Mouse (Mus musculus): Measurements from ENCODE around the gene Fank1. TPM values are rescaled to one million over a fixed set of nuclear protein-coding genes. Genes with fewer than 3 reads are reported as not detected.

Fank1 gene
- polyA plus RNA-seq, 1 experiment from 2014 or later: 4.5 TPM

- no peaks in the 10 kb centered on the region for H3K4me1 ChIP-seq (ENCODE audit: control insufficient read depth, insufficient read depth, low read length)
- H3K36me3 ChIP-seq (ENCODE audit: control insufficient read depth, insufficient read depth, low read length): no peaks in the 10 kb centered on the region
- no peak overlapping the region for H3K27ac ChIP-seq (ENCODE audit: low read depth, low read length)
- no peak overlapping the region for H3K9ac ChIP-seq (ENCODE audit: low read length)
- H3K9me3 ChIP-seq (replicated peaks; ENCODE audit: control insufficient read depth, low read length): no peaks in the 10 kb centered on the region
- ATAC-seq: no peak
- no peak overlapping the region for H3K4me3 ChIP-seq (ENCODE audit: low read depth, low read length)
- WGBS: 76% methylated on average over 6 of the region's 6 CpGs
- H3K27me3 ChIP-seq (replicated peaks; ENCODE audit: control insufficient read depth, insufficient read depth, low read length): no peaks in the 10 kb centered on the region
- DNase-seq (ENCODE audit: low spot score): no peak
- no peak overlapping the region for H3K4me2 ChIP-seq (ENCODE audit: low read length)
Observed at GRCm38 (mm10) chr7:133781991-133782390, 5.3 kb downstream of the Fank1 start.

DNA sequence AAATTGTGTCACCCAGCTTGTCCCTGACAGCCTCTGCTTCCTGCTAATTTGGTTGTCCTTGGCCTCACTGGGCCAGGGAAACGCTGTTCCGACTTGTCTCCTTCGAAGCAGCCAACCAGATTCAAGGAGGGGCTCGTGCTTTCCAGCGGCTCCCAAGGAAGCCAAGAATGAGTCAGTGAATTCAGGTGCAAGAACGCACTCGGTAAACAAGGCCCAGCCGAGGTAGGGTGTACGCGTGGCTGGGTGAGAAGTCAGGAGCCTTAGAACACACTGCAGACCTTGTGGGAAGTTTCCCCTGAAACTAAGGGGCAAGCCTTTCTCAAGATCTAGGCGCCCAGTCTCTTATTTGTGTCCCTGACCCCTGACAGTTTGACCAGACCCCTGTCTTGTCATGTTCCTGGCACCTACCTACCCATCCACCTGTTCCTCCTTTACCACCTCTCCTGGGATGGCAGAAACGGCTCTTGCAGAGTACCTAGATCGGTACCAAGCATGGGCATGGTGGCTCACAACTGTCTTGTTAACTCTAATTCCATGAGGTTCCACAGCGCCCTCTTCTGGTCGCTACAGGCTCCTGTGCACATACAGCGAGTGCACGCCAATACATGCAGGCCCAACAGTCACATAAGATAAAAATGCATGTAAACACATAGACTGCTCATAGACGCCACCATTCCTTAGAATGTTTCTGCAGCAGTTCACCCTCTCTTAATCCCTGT lies 6.2 kb downstream of the Fank1 start, which contains the start of gene Dhx32:
Dhx32 (minus strand) TSS at position 10 of the 719 bp plus-strand sequence.
- Histone ChIP-seq H3K9me3 (replicated peaks; ENCODE audit: control insufficient read depth, low read length) (no peaks in the 10 kb centered on the region), H3K4me2 (ENCODE audit: low read length) (no peak within 1 kb of the TSS), H3K27ac (ENCODE audit: low read depth, low read length) (no peak within 1 kb of the TSS), H3K36me3 (ENCODE audit: control insufficient read depth, insufficient read depth, low read length) (no peaks in the 10 kb centered on the region), H3K27me3 (replicated peaks; ENCODE audit: control insufficient read depth, insufficient read depth, low read length) (no peaks in the 10 kb centered on the region), H3K9ac (ENCODE audit: low read length) (no peak within 1 kb of the TSS), H3K4me3 (ENCODE audit: low read depth, low read length) (no peak within 1 kb of the TSS), H3K4me1 (ENCODE audit: control insufficient read depth, insufficient read depth, low read length) (no peaks in the 10 kb centered on the region)
- ATAC-seq (0 out of 2 replicates have a peak, but pooled peaks have one; percentile 57), DNase-seq (ENCODE audit: low spot score) (peak; percentile 87)
- 23% methylated on average over 18 of the region's 18 CpGs for WGBS

DNA sequence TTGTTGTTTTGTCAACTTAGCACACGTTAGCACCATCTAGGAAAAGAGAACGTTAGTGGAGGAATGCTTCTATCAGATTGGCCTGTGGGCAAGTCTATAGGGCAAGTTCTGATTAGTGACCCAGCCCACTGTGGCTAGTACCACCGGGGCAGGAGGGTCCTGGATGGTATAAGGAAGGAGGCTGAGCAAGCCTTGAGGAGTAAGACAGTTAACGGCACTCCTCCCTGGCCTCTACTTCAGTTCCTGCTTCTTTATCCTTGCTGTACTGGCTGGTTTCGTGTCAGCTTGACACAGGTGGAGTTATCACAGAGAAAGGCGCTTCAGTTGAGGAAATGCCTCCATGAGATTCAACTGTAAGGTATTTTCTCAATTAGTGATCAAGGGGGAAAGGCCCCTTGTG lies 10.9 kb downstream of the Fank1 start:
- WGBS: 89% methylated on average over 6 of the region's 6 CpGs
- Histone ChIP-seq H3K4me2 (ENCODE audit: low read length) (no peak overlapping the region), H3K9ac (ENCODE audit: low read length) (no peak overlapping the region), H3K27me3 (replicated peaks; ENCODE audit: control insufficient read depth, insufficient read depth, low read length) (no peaks in the 10 kb centered on the region), H3K36me3 (ENCODE audit: control insufficient read depth, insufficient read depth, low read length) (no peaks in the 10 kb centered on the region), H3K9me3 (replicated peaks; ENCODE audit: control insufficient read depth, low read length) (no peaks in the 10 kb centered on the region), H3K4me3 (ENCODE audit: low read depth, low read length) (no peak overlapping the region), H3K27ac (ENCODE audit: low read depth, low read length) (no peak overlapping the region), H3K4me1 (ENCODE audit: control insufficient read depth, insufficient read depth, low read length) (no peaks in the 10 kb centered on the region; the same call in 1 of the 2 replicates)
- DNase-seq (ENCODE audit: low spot score) (no peak), ATAC-seq (no peak)

GRCm38 (mm10) chr7:133788147-133788546 lies 11.5 kb downstream of the Fank1 start:
- Histone ChIP-seq H3K4me1 (ENCODE audit: control insufficient read depth, insufficient read depth, low read length) (no peaks in the 10 kb centered on the region; the same call in 1 of the 2 replicates), H3K4me3 (ENCODE audit: low read depth, low read length) (no peak overlapping the region), H3K36me3 (ENCODE audit: control insufficient read depth, insufficient read depth, low read length) (no peaks in the 10 kb centered on the region), H3K9me3 (replicated peaks; ENCODE audit: control insufficient read depth, low read length) (no peaks in the 10 kb centered on the region), H3K27ac (ENCODE audit: low read depth, low read length) (no peak overlapping the region), H3K4me2 (ENCODE audit: low read length) (no peak overlapping the region), H3K9ac (ENCODE audit: low read length) (no peak overlapping the region), H3K27me3 (replicated peaks; ENCODE audit: control insufficient read depth, insufficient read depth, low read length) (no peaks in the 10 kb centered on the region)
- DNase-seq (ENCODE audit: low spot score) (no peak), ATAC-seq (no peak)
- 89% methylated on average over 3 of the region's 3 CpGs for WGBS

DNA sequence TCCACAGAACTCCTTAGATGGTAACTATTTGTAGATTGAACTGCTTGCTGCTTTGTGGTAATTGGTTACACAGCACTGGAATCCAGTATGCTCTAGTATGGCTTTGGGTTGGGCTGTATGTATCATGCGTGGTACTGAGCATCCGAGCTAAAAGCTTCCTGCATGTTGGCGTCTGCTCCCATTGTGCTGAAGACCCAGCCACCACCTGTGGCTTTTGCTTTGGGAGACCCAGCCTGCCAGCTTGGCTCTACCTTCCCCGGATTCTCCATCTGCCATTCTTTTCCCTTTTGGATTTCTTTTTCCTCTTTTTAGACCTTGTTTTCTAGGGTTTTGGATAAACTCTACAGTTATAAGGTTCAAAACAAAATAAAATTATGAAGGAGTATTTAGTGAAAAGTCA lies 13.5 kb downstream of the Fank1 start:
- no peak overlapping the region for H3K4me2 ChIP-seq (ENCODE audit: low read length)
- no peaks in the 10 kb centered on the region for H3K36me3 ChIP-seq (ENCODE audit: control insufficient read depth, insufficient read depth, low read length)
- no peaks in the 10 kb centered on the region for H3K27me3 ChIP-seq (replicated peaks; ENCODE audit: control insufficient read depth, insufficient read depth, low read length)
- DNase-seq (ENCODE audit: low spot score) (no peak), ATAC-seq (no peak)
- no peak overlapping the region for H3K4me3 ChIP-seq (ENCODE audit: low read depth, low read length)
- H3K9ac ChIP-seq (ENCODE audit: low read length): no peak overlapping the region
- H3K4me1 ChIP-seq (ENCODE audit: control insufficient read depth, insufficient read depth, low read length): no peaks in the 10 kb centered on the region; the same call in 1 of the 2 replicates
- 77% methylated on average over 4 of the region's 4 CpGs for WGBS
- H3K27ac ChIP-seq (ENCODE audit: low read depth, low read length): no peak overlapping the region
- H3K9me3 ChIP-seq (replicated peaks; ENCODE audit: control insufficient read depth, low read length): no peaks in the 10 kb centered on the region

GRCm38 (mm10) chr7:133790608-133791229 lies 14.1 kb downstream of the Fank1 start:
- no peak overlapping the region for H3K4me3 ChIP-seq (ENCODE audit: low read depth, low read length)
- ATAC-seq (no peak), DNase-seq (ENCODE audit: low spot score) (no peak)
- H3K4me1 ChIP-seq (ENCODE audit: control insufficient read depth, insufficient read depth, low read length): no peaks in the 10 kb centered on the region; the same call in 1 of the 2 replicates
- H3K36me3 ChIP-seq (ENCODE audit: control insufficient read depth, insufficient read depth, low read length): no peaks in the 10 kb centered on the region
- H3K9ac ChIP-seq (ENCODE audit: low read length): no peak overlapping the region
- whole genome bisulfite sequencing: 81% methylated on average over 4 of the region's 4 CpGs
- H3K4me2 ChIP-seq (ENCODE audit: low read length): no peak overlapping the region
- H3K9me3 ChIP-seq (replicated peaks; ENCODE audit: control insufficient read depth, low read length): no peaks in the 10 kb centered on the region
- H3K27me3 ChIP-seq (replicated peaks; ENCODE audit: control insufficient read depth, insufficient read depth, low read length): no peaks in the 10 kb centered on the region
- no peak overlapping the region for H3K27ac ChIP-seq (ENCODE audit: low read depth, low read length)

DNA sequence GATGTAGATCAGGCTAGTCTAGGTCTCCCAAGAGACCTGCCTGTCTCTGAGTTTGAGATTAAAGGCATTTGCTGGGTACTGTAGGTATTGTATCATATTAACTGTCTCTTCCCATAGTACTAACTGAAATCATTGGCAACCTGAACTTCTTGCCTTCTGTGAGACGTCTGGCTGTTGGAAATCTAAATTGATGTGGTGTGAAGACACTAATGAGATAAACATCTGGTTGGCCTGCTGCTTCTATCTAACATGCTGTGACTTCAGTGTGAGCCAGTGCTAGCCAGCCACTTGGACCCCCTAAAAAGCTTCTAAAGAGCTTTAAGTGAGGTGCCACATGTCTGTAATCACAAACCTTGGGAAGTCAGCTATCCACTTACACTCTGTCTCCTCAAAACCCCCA lies 16.1 kb downstream of the Fank1 start:
- 45% methylated on average over 1 of the region's 1 CpGs for WGBS
- ATAC-seq: no peak
- Histone ChIP-seq H3K36me3 (ENCODE audit: control insufficient read depth, insufficient read depth, low read length) (no peaks in the 10 kb centered on the region), H3K27ac (ENCODE audit: low read depth, low read length) (no peak overlapping the region), H3K27me3 (replicated peaks; ENCODE audit: control insufficient read depth, insufficient read depth, low read length) (no peaks in the 10 kb centered on the region), H3K4me2 (ENCODE audit: low read length) (no peak overlapping the region), H3K9ac (ENCODE audit: low read length) (no peak overlapping the region), H3K9me3 (replicated peaks; ENCODE audit: control insufficient read depth, low read length) (no peaks in the 10 kb centered on the region), H3K4me3 (ENCODE audit: low read depth, low read length) (no peak overlapping the region), H3K4me1 (ENCODE audit: control insufficient read depth, insufficient read depth, low read length) (no peaks in the 10 kb centered on the region; the same call in 1 of the 2 replicates)
- DNase-seq (ENCODE audit: low spot score): peak; percentile 20

DNA sequence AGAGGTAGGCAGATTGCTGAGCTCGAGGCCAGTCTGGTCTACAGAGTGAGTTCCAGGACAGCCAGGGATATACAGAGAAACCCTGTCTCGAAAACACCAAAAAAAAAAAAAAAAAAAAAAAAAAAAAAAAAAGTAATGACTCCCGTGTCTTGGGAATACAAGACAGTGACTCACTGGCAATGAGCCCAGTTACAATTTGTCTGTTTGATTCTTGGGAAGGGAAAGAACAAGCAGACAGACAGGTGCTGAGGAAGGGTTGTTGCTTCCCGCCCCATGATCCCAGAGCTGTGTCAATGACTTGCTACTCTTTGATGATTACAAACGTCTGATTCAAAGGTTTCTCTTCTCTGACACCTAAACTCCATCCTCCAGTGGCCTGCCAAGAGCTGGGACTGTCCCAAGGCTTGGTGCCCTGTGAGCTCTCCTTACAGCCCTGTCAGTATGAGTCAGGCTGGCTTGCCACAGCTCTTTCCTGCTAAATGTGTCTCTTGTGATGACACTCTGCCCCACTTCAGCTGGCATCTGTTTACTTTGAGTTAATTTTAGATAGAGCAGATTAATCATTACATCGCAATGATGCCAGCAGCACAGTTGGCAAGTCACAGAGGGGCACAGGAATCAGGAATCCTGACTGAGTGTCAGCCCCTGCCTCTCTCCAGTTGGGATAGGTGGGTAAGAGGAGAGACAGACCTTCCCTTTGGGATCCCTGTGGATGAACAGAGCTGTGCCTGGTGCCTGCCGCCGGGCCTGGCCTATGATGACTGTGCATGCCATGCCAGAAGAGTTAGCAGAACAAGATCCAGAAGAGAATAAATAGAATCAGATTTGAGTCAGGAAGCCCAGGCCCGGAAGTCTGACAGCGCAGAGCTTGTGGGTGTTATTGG lies 16.8 kb downstream of the Fank1 start:
- Histone ChIP-seq H3K36me3 (ENCODE audit: control insufficient read depth, insufficient read depth, low read length) (no peaks in the 10 kb centered on the region), H3K4me3 (ENCODE audit: low read depth, low read length) (no peak overlapping the region), H3K27me3 (replicated peaks; ENCODE audit: control insufficient read depth, insufficient read depth, low read length) (no peaks in the 10 kb centered on the region), H3K9me3 (replicated peaks; ENCODE audit: control insufficient read depth, low read length) (no peaks in the 10 kb centered on the region), H3K27ac (ENCODE audit: low read depth, low read length) (no peak overlapping the region), H3K4me2 (ENCODE audit: low read length) (no peak overlapping the region), H3K4me1 (ENCODE audit: control insufficient read depth, insufficient read depth, low read length) (no peaks in the 10 kb centered on the region; the same call in 1 of the 2 replicates), H3K9ac (ENCODE audit: low read length) (no peak overlapping the region)
- 67% methylated on average over 10 of the region's 10 CpGs for WGBS
- ATAC-seq (no peak), DNase-seq (ENCODE audit: low spot score) (peak; percentile 59)
